Mouse (Mus musculus) 416B (cell line): Measurements from ENCODE around the gene Taco1.
A peak's percentile ranks its signal among the peaks of the same experiment; 100 is the strongest.
"Not testable (repeated sequence)": the region's sequence is repeated elsewhere in the genome, so short reads cannot be mapped to it uniquely, and the experiment has no call there.

Experiments
- DNase-seq: peaks from one replicate; pipeline ENCODE4 v3.0.0; 2011; ENCODE audit warnings: low read depth

The Taco1 gene

GRCm38 (mm10) chr11:106065923-106066571, at the start of gene Taco1:
TSS of gene Taco1 (plus strand) at chr11:106066061.
- DNase-seq = peak; percentile 96

GRCm38 (mm10) chr11:106016440-106016839, 49.4 kb upstream of the Taco1 start:
- no peak for DNase-seq

- no peak for DNase-seq
These were observed 45.7 kb upstream of the Taco1 start for GRCm38 (mm10) chr11:106020051-106020763.

- DNase-seq = no peak
These were observed 40.1 kb upstream of the Taco1 start for GRCm38 (mm10) chr11:106025774-106026173.

- DNase-seq = peak; percentile 57
These were observed 39.3 kb upstream of the Taco1 start for GRCm38 (mm10) chr11:106026465-106027151.

GRCm38 (mm10) chr11:106027607-106028006, 38.3 kb upstream of the Taco1 start:
- no peak for DNase-seq

GRCm38 (mm10) chr11:106032074-106032473, 33.8 kb upstream of the Taco1 start:
- DNase-seq = not testable (repeated sequence)

- DNase-seq = no peak
These were observed 32.4 kb upstream of the Taco1 start for GRCm38 (mm10) chr11:106033491-106033919.

GRCm38 (mm10) chr11:106034986-106035385, 30.9 kb upstream of the Taco1 start:
- DNase-seq = no peak

- DNase-seq = peak; percentile 98
These were observed 29.1 kb upstream of the Taco1 start, which contains the start of gene Dcaf7 for GRCm38 (mm10) chr11:106036548-106037417. TSS of gene Dcaf7 (plus strand) at chr11:106036872.

- DNase-seq = peak; percentile 82
These were observed 28.5 kb upstream of the Taco1 start for GRCm38 (mm10) chr11:106037418-106037751.

- no peak for DNase-seq
These were observed 21.5 kb upstream of the Taco1 start for GRCm38 (mm10) chr11:106044349-106044748.

GRCm38 (mm10) chr11:106045256-106045655, 20.6 kb upstream of the Taco1 start:
- DNase-seq = no peak

GRCm38 (mm10) chr11:106045780-106046179, 20.1 kb upstream of the Taco1 start:
- no peak for DNase-seq

GRCm38 (mm10) chr11:106046584-106046983, 19.3 kb upstream of the Taco1 start:
- no peak for DNase-seq

- DNase-seq = no peak
These were observed 11.9 kb upstream of the Taco1 start for GRCm38 (mm10) chr11:106053921-106054320.

GRCm38 (mm10) chr11:106054600-106054999, 11.3 kb upstream of the Taco1 start:
- DNase-seq = no peak

- DNase-seq = no peak
These were observed 10.5 kb upstream of the Taco1 start for GRCm38 (mm10) chr11:106055341-106055740.

- DNase-seq = peak; percentile 98
These were observed 8.9 kb upstream of the Taco1 start for GRCm38 (mm10) chr11:106056819-106057491.

GRCm38 (mm10) chr11:106058020-106058419, 7.8 kb upstream of the Taco1 start:
- DNase-seq = no peak

- peak; percentile 58 for DNase-seq
These were observed 5.3 kb upstream of the Taco1 start for GRCm38 (mm10) chr11:106060549-106060948.
